Mouse (Mus musculus) embryo, embryonic 11.5 days (tissue): Measurements from ENCODE around the gene Polr2c.

ENCODE experiments used
- DNase-seq: peaks from one replicate; pipeline ENCODE4 v3.0.0-alpha.2; 2012; ENCODE audit warnings: low read depth, low spot score

The Polr2c gene

GRCm38 (mm10) chr8:94880742-94881141, 23.5 kb downstream of the Polr2c start:
- no peak for DNase-seq

DNA sequence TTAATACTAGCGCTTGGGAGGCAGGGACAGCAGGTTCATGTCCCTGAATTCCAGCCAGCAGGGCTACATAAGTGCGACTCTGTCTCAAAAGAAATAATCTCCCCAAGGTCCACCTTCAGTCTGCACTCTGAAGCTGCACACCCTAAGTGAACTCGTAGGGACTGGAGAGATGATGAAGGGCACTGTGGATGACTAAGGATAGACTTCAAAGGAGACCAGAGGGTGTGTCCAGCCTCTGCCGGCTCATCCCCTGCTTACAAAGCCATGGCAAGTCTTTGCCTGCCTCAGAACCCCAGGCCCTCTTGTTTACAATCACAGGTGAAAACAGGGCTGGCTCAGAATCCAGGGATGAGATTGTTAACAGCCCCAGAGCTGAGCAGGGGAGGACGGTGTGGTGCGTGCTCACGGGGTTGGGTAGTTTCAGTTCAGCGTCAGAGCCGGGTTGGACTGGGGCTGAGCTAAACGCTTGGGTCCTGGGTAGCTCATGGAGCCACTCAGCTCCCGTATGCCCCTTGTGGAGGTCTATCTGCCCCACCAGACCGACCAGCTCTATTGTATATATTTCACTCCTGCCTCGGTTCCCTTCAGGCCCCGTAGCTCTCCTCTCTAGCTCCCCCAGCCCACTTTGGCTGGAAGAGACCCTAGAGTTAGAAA, 31.3 kb downstream of the Polr2c start:
- no peak for DNase-seq

- no peak for DNase-seq
These were observed 35.7 kb downstream of the Polr2c start for GRCm38 (mm10) chr8:94892917-94893316.

- DNase-seq = no peak
These were observed 42.0 kb downstream of the Polr2c start for GRCm38 (mm10) chr8:94899262-94899661.

DNA sequence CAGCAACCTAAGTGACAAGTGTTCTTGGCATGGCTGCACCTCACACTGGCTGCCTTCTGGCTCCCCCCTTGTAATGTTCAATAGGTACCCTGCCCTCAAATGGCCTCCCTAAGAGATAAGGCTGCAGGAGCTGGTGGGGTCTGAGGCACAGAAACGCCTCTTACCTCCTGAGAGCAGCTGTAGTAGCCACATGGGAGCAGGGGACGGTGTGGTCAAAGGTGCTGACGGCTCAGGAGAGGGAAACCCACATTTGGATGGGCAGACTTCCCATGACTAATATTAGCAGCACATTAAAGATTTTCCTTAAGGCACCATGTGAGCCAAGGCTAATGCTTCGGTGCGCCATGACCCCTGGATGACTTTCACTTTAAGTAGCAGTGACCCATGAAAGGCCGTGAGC, 43.4 kb downstream of the Polr2c start:
- DNase-seq = no peak

- no peak for DNase-seq
These were observed 43.8 kb downstream of the Polr2c start for GRCm38 (mm10) chr8:94901031-94901430.

- no peak for DNase-seq
These were observed 46.5 kb downstream of the Polr2c start for GRCm38 (mm10) chr8:94903709-94904108.

DNA sequence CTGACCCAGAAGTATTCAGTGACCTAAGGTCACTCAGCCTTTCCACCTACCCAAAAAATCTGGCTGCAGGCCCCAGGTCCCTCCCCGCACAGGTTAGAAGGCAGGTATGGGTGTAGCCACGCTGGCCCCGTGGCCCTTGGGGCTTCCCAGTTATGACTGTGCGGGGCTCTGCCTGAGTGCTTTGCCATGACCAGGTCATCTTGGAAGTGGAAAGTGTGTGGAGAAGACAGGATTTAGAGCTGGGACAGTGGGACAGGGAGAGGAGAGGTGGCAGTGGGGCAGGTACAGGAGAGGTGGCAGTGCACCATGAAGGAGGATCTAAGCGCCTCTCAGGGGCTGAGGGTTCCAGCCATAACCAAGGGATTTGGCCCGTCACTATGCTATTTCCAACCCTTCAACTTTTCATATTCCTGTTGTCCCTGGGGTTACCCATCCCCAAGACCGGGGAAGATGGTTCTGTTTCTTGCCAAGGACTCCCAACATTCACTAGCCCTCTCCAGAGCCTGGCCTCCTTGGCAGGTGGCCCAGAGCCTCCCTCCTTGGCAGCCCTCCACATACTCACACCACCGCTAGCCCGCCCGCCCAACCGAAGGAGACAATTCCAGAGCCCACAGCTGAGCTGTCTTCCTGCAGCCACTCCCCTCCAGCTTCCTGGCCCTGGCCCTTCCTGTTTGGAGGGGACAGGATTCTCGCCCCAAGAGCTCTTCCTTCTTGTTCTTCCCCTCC, 47.4 kb downstream of the Polr2c start:
- DNase-seq = no peak

DNA sequence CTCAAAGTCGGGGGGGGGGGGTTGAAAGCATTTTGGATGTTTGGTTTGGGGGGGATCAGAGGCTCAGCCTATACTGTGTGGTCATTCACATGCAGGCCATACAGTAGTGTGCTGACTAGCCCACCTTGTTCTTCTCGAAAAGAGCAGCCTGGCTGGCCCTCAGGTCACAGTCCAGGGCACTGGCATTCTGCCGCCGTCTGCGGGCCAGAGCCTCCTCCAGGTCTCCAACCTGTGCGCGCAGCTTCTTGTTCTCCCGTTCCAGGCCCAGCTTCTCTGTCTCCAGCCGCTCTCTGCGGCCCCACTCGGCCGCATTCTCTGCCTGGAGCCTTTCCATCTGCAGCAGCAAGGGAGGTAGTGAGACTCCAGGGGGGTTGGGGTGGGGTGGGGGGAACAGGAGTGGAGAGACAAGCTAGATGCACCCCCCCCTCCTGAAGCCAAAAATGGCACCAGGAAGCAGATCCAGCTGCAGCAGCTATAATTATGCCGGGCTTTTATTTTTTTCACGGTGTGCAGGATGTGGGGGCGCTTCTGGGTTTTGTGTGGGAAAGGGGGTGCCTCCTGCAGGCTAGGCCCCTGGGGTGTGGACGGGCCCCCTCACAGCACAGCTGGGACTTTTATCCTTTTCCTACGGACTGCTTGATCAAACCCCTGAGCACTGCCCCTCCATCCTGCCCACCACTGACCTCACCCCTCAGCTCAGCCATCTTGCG, 50.5 kb downstream of the Polr2c start:
- DNase-seq = no peak

DNA sequence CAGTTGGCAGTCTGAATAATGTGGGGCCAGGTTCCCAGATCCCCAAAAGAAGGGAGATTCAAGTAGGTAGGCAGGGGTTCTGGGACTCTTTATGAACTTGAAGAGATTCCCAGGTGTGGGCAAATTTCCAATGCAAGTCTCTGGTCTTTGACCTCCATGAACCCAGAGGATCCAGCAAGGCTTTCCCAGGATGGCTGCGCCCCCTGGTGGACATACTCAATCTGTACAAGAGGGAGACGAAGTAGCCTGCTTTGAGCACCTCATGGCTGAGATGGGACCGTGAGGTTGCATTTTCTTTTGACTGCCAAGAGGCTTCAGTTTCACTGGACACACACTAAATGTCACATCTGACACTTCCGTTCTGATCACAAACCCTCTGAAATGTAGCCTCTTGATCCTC, 51.6 kb downstream of the Polr2c start:
- DNase-seq = peak; percentile 73

DNA sequence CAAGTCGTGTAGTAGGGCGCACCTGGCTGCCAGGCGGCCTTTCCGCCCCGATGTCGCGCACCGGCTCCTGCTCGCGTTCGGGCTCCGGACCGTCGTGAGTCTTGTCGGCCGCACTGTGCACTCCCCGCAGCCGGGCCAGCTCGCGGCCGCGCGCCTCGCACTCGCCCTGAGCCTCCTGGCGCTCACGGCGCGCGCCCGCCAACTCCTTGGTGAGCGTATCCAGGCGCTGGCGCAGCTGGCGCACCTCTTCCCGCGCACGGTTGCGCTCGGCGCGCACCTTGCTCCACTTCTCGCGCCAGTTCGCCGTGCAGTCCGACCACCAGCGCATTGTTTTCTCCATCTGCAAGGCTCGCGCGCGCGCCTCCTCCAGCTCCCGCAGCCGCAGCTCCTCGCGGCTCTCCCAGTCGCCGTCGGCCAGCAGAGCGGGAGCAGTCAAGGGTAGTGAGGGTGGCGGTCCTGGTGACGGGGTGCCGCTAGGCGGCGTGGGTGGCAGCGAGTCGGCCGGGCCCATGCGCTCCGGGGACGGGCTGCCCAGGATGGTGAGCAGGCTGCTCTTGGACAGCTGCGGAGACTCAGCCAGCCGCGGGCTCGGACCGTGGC, 55.9 kb downstream of the Polr2c start:
- DNase-seq = peak; percentile 67

- DNase-seq = no peak
These were observed 57.0 kb downstream of the Polr2c start for GRCm38 (mm10) chr8:94914256-94914655.

DNA sequence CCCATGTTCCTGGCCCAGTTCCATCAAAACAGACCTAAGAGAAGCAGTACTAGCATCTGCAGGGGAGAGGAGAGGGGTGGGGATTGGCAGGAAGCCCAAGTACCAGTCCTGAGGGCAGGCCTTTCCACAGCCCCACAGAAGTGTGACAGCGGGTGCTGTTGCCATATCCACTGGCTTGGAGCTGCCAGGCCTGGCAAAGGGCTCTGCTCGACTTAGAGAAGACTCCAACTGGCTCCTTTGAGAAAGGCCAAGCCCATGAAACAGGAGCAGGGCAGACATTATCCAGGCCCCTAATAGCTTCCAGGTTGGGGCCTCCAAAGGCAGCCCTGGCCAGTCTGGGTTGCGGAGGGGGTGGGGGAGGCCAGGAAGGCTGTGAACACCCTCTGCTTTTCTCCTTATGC, 57.5 kb downstream of the Polr2c start:
- DNase-seq = no peak

DNA sequence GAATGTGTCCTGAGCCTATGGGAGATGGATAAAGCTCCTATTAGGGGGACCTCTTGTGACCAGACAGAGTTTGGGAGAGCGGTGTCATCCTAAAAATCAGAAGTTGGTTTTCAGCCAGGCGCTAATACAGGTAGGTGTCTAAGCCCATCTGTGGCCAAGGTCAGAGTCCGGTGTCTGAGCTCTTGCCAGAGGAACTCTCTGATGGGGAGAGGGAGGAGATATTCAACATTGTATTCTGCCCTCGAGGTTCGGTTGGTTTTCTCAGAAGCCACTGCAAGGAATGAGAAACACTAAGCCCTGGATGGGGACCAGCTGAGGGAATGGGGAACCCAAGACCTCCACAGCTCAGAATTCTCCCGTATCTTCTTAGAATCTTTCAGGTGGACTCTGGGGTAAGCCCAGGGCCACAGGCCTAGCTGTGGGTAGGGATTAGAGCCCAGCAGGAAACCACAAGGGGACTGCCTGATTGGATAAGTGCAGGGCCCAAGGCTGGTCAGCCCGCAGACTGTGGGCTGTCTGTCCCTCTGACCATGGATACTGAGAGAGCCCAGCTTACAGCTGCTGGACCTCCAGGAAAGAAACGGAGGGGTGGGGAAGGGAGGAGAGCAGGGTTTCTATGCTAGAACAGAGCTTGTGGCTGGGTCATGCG, 59.2 kb downstream of the Polr2c start:
- DNase-seq = no peak

- no peak for DNase-seq
These were observed 59.7 kb downstream of the Polr2c start for GRCm38 (mm10) chr8:94916960-94917324.

DNA sequence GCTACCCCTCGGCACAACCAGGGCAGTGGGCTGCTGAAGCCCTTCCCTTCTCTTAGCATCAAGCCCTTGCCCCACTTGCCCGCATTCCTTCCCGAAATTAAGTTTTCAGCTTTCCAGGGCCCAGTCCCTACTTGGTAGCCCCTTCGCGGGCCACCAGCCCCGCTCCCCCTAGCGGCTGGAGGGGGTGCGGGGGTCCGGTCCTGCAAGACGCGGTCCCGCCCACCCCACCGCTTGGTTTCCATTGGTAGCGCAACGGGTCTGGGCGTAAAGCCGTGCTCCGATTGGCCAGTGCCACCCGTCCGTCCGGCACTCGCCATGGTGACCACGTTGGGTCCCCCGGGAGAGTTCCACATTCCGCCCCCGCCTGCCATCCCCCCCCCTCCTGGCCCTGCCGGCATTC, 60.1 kb downstream of the Polr2c start:
- peak; percentile 96 for DNase-seq

DNA sequence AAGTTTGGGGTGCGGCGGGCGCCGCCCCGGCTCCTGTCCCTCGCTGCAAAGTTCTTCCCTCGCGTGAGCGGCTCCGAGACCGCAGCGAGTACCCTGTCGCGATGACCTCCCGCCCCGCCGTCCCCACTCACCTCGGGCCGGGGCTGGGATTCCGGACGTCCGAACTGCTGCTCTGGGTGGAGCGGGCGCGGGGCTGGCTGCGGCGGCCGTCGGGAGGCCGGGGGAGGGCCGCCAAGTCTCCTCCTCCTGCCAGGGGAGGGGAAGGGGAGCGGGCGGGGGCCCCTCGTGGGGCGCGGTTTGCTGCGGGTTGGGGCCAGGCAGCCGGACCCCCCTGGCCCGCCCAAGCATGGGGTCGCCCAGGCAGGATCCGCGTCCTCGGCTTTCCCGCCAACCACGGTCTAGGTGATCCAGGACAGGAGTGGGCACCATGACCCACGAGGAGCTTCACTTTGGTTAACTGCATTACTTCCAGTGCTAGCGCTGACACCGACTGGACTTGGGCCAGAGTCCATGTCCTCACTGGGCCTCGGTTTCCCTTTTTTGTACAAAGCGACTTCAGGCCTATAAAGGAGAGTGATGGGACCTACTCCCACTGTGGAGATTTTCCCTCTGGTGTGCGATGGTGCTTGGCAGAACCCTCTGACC, 60.7 kb downstream of the Polr2c start, which contains the start of gene Ccdc102a:
Ccdc102a (minus strand) TSS at position 248 of the 645 bp plus-strand sequence.
- DNase-seq = no peak

GRCm38 (mm10) chr8:94919256-94919655, 62.0 kb downstream of the Polr2c start:
- no peak for DNase-seq

DNA sequence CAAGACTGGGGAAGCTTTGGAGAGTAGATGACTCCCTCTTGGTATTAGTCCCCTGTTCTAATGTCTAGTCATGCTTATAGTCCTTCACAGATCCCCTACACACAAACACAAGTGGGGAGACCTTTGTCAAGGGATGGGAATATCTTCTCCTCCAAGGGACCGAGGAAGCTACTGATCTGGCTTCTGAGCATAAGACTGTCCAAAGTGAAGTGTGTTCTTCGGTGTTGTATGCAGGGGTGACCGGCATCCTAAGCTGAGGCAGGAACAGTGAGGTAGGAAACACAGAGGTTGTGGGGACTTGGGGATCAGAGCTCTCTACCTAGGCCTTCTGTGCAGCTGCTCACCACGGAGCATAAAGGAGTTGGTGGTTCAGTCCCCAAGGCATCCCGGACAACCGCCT, 64.9 kb downstream of the Polr2c start:
- DNase-seq = no peak

GRCm38 (mm10) chr8:94922602-94923001, 65.4 kb downstream of the Polr2c start:
- no peak for DNase-seq
